Mouse (Mus musculus) midbrain, embryonic 15.5 days (tissue): ENCODE results near the gene Ssxb1. TPM values are rescaled to one million over a fixed set of nuclear protein-coding genes. Genes with fewer than 3 reads are reported as not detected.
"Not testable (repeated sequence)": the region's sequence is repeated elsewhere in the genome, so short reads cannot be mapped to it uniquely, and the experiment has no call there.

ENCODE experiments used
- ATAC-seq: fragments of 200-750 bp; cut with Nextera tagmentation; replicated peaks from 2 replicates; pipeline ENCODE4 v1.8.0; 2017; ENCODE audit warnings: moderate TSS enrichment
- H3K27ac ChIP-seq: fragments of 300-500 bp; sonication (generic); 2 replicates; pipeline ENCODE4 v1.5.1; 2015; ENCODE audit warnings: mild to moderate bottlenecking, inconsistent platforms
- H3K27me3 ChIP-seq: fragments of 300-500 bp; sonication (generic); replicated peaks from 2 replicates; pipeline ENCODE4 v1.6.1; 2015; ENCODE audit warnings: inconsistent platforms
- H3K36me3 ChIP-seq: fragments of 300-500 bp; sonication (generic); replicated peaks from 2 replicates; pipeline ENCODE4 v1.6.1; 2015; ENCODE audit warnings: inconsistent platforms
- H3K4me1 ChIP-seq: fragments of 300-500 bp; sonication (generic); 2 replicates; pipeline ENCODE4 v1.6.1; 2015; ENCODE audit warnings: inconsistent platforms
- H3K4me2 ChIP-seq: fragments of 300-500 bp; sonication (generic); 2 replicates; pipeline ENCODE4 v1.6.1; 2015; ENCODE audit warnings: inconsistent platforms, mild to moderate bottlenecking, moderate library complexity
- H3K4me3 ChIP-seq: fragments of 300-500 bp; sonication (generic); 2 replicates; pipeline ENCODE4 v1.5.1; 2015; ENCODE audit warnings: mild to moderate bottlenecking, inconsistent platforms
- H3K9ac ChIP-seq: fragments of 300-500 bp; sonication (generic); 2 replicates; pipeline ENCODE4 v1.6.1; 2015; ENCODE audit warnings: mild to moderate bottlenecking, inconsistent platforms
- H3K9me3 ChIP-seq: fragments of 300-500 bp; sonication (generic); 2 replicates; pipeline ENCODE4 v1.6.1; 2016; ENCODE audit warnings: inconsistent platforms
- WGBS: fragments of 180-500 bp; shearing (Covaris S2); methylation state at CpG from one replicate; pipeline ENCODE4 v1.1.7; 2015; ENCODE audit warnings: mixed read lengths; 5-methylcytosine and 5-hydroxymethylcytosine counted together
- polyA plus RNA-seq: library from polyadenylated mRNA; unstranded; fragments of >200 nt; fragmentation: Nextera tagmentation; extraction: Ambion mirVana; gene quantifications from 2 replicates; pipeline ENCODE4 v1.2.1, GENCODE M21; 2015

The Ssxb1 gene
- polyA plus RNA-seq = not detected in 2 replicates

GRCm38 (mm10) chrX:8413005-8413404, at the start of gene Ssxb1:
Gene Ssxb1, plus strand, starts transcription at chrX:8413305.
- not testable (repeated sequence) for H3K9ac ChIP-seq, H3K4me3 ChIP-seq, H3K36me3 ChIP-seq, H3K27me3 ChIP-seq, H3K27ac ChIP-seq, H3K4me2 ChIP-seq, H3K4me1 ChIP-seq, ATAC-seq, H3K9me3 ChIP-seq
- WGBS = 27% methylated on average over 1 of the region's 1 CpGs

GRCm38 (mm10) chrX:8366678-8367077, 46.4 kb upstream of the Ssxb1 start, which contains the start of gene Ssxb9:
Gene Ssxb9, plus strand, starts transcription at chrX:8366978.
- H3K9ac ChIP-seq, H3K9me3 ChIP-seq, H3K4me3 ChIP-seq, H3K27me3 ChIP-seq, H3K4me1 ChIP-seq, ATAC-seq, H3K36me3 ChIP-seq, H3K27ac ChIP-seq, H3K4me2 ChIP-seq: not testable (repeated sequence)
- 46% methylated on average over 1 of the region's 1 CpGs for WGBS

- not testable (repeated sequence) for ATAC-seq
Measured at GRCm38 (mm10) chrX:8461626-8462025, 48.5 kb downstream of the Ssxb1 start, which contains the start of gene Ssxb2. Gene Ssxb2, minus strand, starts transcription at chrX:8461726.

More at GRCm38 (mm10) chrX:8461626-8462025, 48.5 kb downstream of the Ssxb1 start, which contains the start of gene Ssxb2:
- not testable (repeated sequence) for H3K9me3 ChIP-seq, H3K4me1 ChIP-seq, H3K4me3 ChIP-seq, H3K36me3 ChIP-seq, H3K27ac ChIP-seq, H3K4me2 ChIP-seq, H3K9ac ChIP-seq, H3K27me3 ChIP-seq
- 75% methylated on average over 2 of the region's 2 CpGs for WGBS

Other genes with a start within 250 kb of the Ssxb1 start
- gene Tbc1d25, start 237.1 kb upstream of the Ssxb1 start, polyA plus RNA-seq = 25.8 and 26.8 TPM in 2 replicates
- gene Ebp, start 219.8 kb upstream of the Ssxb1 start, polyA plus RNA-seq = 26.9 and 31.8 TPM in 2 replicates
- 53.0 and 53.9 TPM in 2 replicates for gene Porcn, start 206.8 kb upstream of the Ssxb1 start, polyA plus RNA-seq
- gene Ftsj1, start 160.9 kb upstream of the Ssxb1 start, polyA plus RNA-seq = 51.3 and 51.7 TPM in 2 replicates
- gene Slc38a5, start 142.2 kb upstream of the Ssxb1 start, polyA plus RNA-seq = 47.5 and 48.4 TPM in 2 replicates
- gene Ssxb10, start 85.9 kb upstream of the Ssxb1 start, polyA plus RNA-seq = not detected in 2 replicates
- not detected in 2 replicates for gene Ssxb9, start 46.3 kb upstream of the Ssxb1 start, polyA plus RNA-seq
- gene Ssxb2, start 48.4 kb downstream of the Ssxb1 start, polyA plus RNA-seq = not detected in 2 replicates
- gene Gm14459, start 111.6 kb downstream of the Ssxb1 start, polyA plus RNA-seq = not detected in 2 replicates
- gene Ssxb6, start 134.9 kb downstream of the Ssxb1 start, polyA plus RNA-seq = not detected in 2 replicates
- not detected in 2 replicates for gene Ssxb3, start 178.5 kb downstream of the Ssxb1 start, polyA plus RNA-seq